Mouse (Mus musculus) erythroblast, embryonic 14.5 days (primary cell): ENCODE data around the gene Rrbp1.

Source experiments
- GATA1 ChIP-seq: IDR thresholded peaks from 2 replicates; pipeline ENCODE4 v1.6.1; 2012; ENCODE audit warnings: low read length, inconsistent platforms, mixed read lengths
- TAL1 ChIP-seq: IDR thresholded peaks from 3 replicates; pipeline ENCODE4 v1.6.1; 2012; ENCODE audit warnings: low read length, inconsistent platforms, mixed read lengths

- no peak for TF ChIP-seq TAL1
- no peak for TF ChIP-seq GATA1
These were observed 39.2 kb downstream of the Rrbp1 start for GRCm38 (mm10) chr2:143971887-143972286.
